Mouse (Mus musculus) neural tube, embryonic 15.5 days (tissue): ENCODE results near the gene Ssr1. TPM values are rescaled to one million over a fixed set of nuclear protein-coding genes. Genes with fewer than 3 reads are reported as not detected.

ENCODE experiments used
- ATAC-seq: fragments of 200-750 bp; cut with Nextera tagmentation; 2 replicates; pipeline ENCODE4 v1.8.0; 2017; ENCODE audit warnings: mild to moderate bottlenecking, moderate TSS enrichment, moderate library complexity; ENCODE audit not compliant: low FRiP score
- H3K27ac ChIP-seq: fragments of 300-500 bp; sonication (generic); replicated peaks from 2 replicates; pipeline ENCODE4 v1.5.1; 2015; ENCODE audit warnings: mild to moderate bottlenecking, inconsistent platforms
- H3K27me3 ChIP-seq: fragments of 300-500 bp; sonication (generic); replicated peaks from 2 replicates; pipeline ENCODE4 v1.6.1; 2015; ENCODE audit warnings: inconsistent platforms
- H3K36me3 ChIP-seq: fragments of 300-500 bp; sonication (generic); 2 replicates; pipeline ENCODE4 v1.6.1; 2015; ENCODE audit warnings: inconsistent platforms
- H3K4me1 ChIP-seq: fragments of 300-500 bp; sonication (generic); 2 replicates; pipeline ENCODE4 v1.6.1; 2015; ENCODE audit warnings: inconsistent platforms
- H3K4me2 ChIP-seq: fragments of 300-500 bp; sonication (generic); 2 replicates; pipeline ENCODE4 v1.6.1; 2015; ENCODE audit warnings: inconsistent platforms, mild to moderate bottlenecking, moderate library complexity
- H3K4me3 ChIP-seq: fragments of 300-500 bp; sonication (generic); replicated peaks from 2 replicates; pipeline ENCODE4 v1.5.1; 2015; ENCODE audit warnings: mild to moderate bottlenecking, inconsistent platforms
- H3K9ac ChIP-seq: fragments of 300-500 bp; sonication (generic); replicated peaks from 2 replicates; pipeline ENCODE4 v1.6.1; 2015; ENCODE audit warnings: mild to moderate bottlenecking, inconsistent platforms
- H3K9me3 ChIP-seq: fragments of 300-500 bp; sonication (generic); replicated peaks from 2 replicates; pipeline ENCODE4 v1.6.1; 2016; ENCODE audit warnings: inconsistent platforms
- WGBS: fragments of 180-500 bp; shearing (Covaris S2); methylation state at CpG from one replicate; pipeline ENCODE4 v1.1.7; 2015; ENCODE audit warnings: mixed read lengths; 5-methylcytosine and 5-hydroxymethylcytosine counted together
- polyA plus RNA-seq: library from polyadenylated mRNA; unstranded; fragments of >200 nt; fragmentation: Nextera tagmentation; extraction: Ambion mirVana; gene quantifications from 2 replicates; pipeline ENCODE4 v1.2.1, GENCODE M21; 2015

The Ssr1 gene
- polyA plus RNA-seq, 1 experiment from 2014 or later, result 64.5 TPM

- H3K9me3 ChIP-seq, result no peaks in the 10 kb centered on the region
- no peak overlapping the region for H3K4me2 ChIP-seq
- H3K36me3 ChIP-seq, result no peaks in the 10 kb centered on the region
- WGBS, result 66% methylated on average over 4 of the region's 4 CpGs
- no peak overlapping the region for H3K27ac ChIP-seq
- no peak for ATAC-seq
- H3K4me3 ChIP-seq, result no peak overlapping the region
- H3K9ac ChIP-seq, result no peak overlapping the region
- H3K4me1 ChIP-seq, result no peaks in the 10 kb centered on the region
- no peaks in the 10 kb centered on the region for H3K27me3 ChIP-seq
Observed at GRCm38 (mm10) chr13:37942887-37943331, 51.1 kb downstream of the Ssr1 start.

DNA sequence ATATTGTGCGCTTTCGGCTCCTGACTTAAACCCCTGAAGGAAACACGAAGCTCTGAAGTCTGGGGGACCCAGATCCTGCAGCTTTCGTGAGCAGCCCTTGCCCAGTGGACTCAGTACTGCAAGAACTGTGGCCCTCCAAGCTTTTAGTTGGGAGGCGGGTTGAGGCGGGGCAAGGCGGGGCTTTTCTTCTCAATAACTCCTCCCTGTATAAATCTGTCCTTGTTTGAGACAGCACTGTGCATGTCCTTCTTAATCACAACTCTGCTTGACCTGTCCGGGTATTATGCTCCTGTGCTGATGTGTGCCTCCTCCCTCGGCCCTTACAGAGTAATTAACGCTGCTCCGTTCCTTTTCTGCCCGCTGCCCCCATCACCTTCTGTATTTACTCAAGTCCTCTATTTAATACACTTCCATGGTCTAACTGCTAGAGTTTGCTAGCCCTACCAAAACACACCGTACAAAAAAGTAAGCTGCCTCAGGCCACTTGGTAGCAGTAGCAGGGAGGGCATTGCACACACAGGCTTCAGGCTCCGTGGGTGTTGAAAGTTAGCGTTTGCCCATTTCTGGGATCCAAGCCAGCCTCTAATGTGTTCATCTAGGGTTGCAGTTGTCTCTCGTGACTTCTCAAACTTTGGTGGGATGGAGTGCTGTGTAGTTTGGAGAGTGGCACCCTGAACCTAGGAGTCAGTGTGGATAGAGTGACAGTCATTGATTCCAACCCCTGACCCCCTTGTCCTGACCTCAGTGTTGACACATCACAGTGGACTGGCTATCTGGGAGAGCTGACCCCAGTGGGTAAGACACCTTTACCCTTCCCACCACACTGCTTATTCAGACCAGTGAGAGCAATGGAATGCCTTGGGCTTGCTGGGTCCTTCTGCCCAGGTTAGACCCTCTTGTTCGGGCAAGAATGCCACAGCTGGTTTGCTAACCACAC, 51.8 kb downstream of the Ssr1 start:
- WGBS, result 70% methylated on average over 17 of the region's 17 CpGs
- no peak overlapping the region for H3K4me2 ChIP-seq

GRCm38 (mm10) chr13:37941138-37941645, 52.8 kb downstream of the Ssr1 start:
- no peak overlapping the region for H3K4me3 ChIP-seq
- no peaks in the 10 kb centered on the region for H3K4me1 ChIP-seq
- WGBS, result 80% methylated on average over 5 of the region's 5 CpGs
- H3K9me3 ChIP-seq, result no peaks in the 10 kb centered on the region
- no peak for ATAC-seq
- H3K9ac ChIP-seq, result no peak overlapping the region
- no peaks in the 10 kb centered on the region for H3K36me3 ChIP-seq
- H3K4me2 ChIP-seq, result no peak overlapping the region
- no peaks in the 10 kb centered on the region for H3K27me3 ChIP-seq
- no peak overlapping the region for H3K27ac ChIP-seq

More for the DNA sequence above, 51.8 kb downstream of the Ssr1 start:
- no peak for ATAC-seq
- Histone ChIP-seq H3K4me1 (no peaks in the 10 kb centered on the region), H3K4me3 (no peak overlapping the region), H3K36me3 (no peaks in the 10 kb centered on the region), H3K9ac (no peak overlapping the region), H3K27me3 (no peaks in the 10 kb centered on the region), H3K27ac (no peak overlapping the region), H3K9me3 (no peaks in the 10 kb centered on the region)

- Histone ChIP-seq H3K27me3 (no peaks in the 10 kb centered on the region), H3K36me3 (no peaks in the 10 kb centered on the region), H3K9ac (no peak overlapping the region), H3K4me1 (no peaks in the 10 kb centered on the region), H3K4me2 (no peak overlapping the region), H3K9me3 (no peaks in the 10 kb centered on the region), H3K4me3 (no peak overlapping the region), H3K27ac (no peak overlapping the region)
- ATAC-seq, result no peak
- 62% methylated on average over 5 of the region's 5 CpGs for WGBS
Observed at GRCm38 (mm10) chr13:37940649-37941048, 53.4 kb downstream of the Ssr1 start.

- Histone ChIP-seq H3K36me3 (no peaks in the 10 kb centered on the region), H3K9ac (no peak overlapping the region), H3K9me3 (no peaks in the 10 kb centered on the region), H3K27me3 (no peaks in the 10 kb centered on the region), H3K4me1 (no peaks in the 10 kb centered on the region), H3K27ac (no peak overlapping the region), H3K4me3 (no peak overlapping the region), H3K4me2 (no peak overlapping the region)
- no peak for ATAC-seq
- WGBS, result 88% methylated on average over 2 of the region's 2 CpGs
Observed at GRCm38 (mm10) chr13:37940167-37940566, 53.9 kb downstream of the Ssr1 start.

DNA sequence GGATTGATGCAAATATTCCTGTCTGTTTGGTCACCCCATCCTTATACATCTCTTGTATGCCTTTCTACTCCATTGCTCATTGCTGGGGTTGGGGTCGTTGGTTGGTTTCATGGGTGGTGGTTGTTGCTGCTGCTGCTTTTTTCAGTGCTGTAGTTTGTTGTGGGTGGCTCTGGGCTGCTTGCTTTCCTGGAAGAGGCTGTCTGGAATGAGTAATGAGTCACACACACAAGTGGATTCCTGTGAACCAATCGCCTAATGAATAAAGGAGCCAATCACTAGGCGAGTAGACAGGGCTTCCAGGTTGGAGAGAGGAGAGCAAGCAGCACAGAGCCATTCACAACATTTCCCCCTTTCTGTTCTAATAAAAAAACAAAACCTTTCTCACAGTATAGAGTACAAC, 57.7 kb downstream of the Ssr1 start:
- no peaks in the 10 kb centered on the region for H3K27me3 ChIP-seq
- H3K4me2 ChIP-seq, result no peak overlapping the region
- no peaks in the 10 kb centered on the region for H3K36me3 ChIP-seq
- H3K9ac ChIP-seq, result no peak overlapping the region
- ATAC-seq, result no peak
- no peak overlapping the region for H3K4me3 ChIP-seq
- WGBS, result 89% methylated on average over 3 of the region's 3 CpGs
- no peak overlapping the region for H3K27ac ChIP-seq
- no peaks in the 10 kb centered on the region for H3K4me1 ChIP-seq
- no peaks in the 10 kb centered on the region for H3K9me3 ChIP-seq

GRCm38 (mm10) chr13:37934920-37935319, 59.1 kb downstream of the Ssr1 start:
- Histone ChIP-seq H3K36me3 (no peaks in the 10 kb centered on the region), H3K27ac (no peak overlapping the region), H3K4me3 (no peak overlapping the region), H3K4me2 (no peak overlapping the region), H3K27me3 (no peaks in the 10 kb centered on the region), H3K4me1 (no peaks in the 10 kb centered on the region), H3K9ac (no peak overlapping the region), H3K9me3 (no peaks in the 10 kb centered on the region)
- WGBS, result 74% methylated on average over 8 of the region's 8 CpGs
- ATAC-seq, result no peak

- Histone ChIP-seq H3K27ac (no peak overlapping the region), H3K27me3 (no peaks in the 10 kb centered on the region), H3K4me1 (no peaks in the 10 kb centered on the region), H3K36me3 (no peaks in the 10 kb centered on the region), H3K9ac (no peak overlapping the region), H3K9me3 (no peaks in the 10 kb centered on the region), H3K4me2 (no peak overlapping the region), H3K4me3 (no peak overlapping the region)
- 80% methylated on average over 4 of the region's 4 CpGs for WGBS
- no peak for ATAC-seq
Observed at GRCm38 (mm10) chr13:37934075-37934474, 59.9 kb downstream of the Ssr1 start.

DNA sequence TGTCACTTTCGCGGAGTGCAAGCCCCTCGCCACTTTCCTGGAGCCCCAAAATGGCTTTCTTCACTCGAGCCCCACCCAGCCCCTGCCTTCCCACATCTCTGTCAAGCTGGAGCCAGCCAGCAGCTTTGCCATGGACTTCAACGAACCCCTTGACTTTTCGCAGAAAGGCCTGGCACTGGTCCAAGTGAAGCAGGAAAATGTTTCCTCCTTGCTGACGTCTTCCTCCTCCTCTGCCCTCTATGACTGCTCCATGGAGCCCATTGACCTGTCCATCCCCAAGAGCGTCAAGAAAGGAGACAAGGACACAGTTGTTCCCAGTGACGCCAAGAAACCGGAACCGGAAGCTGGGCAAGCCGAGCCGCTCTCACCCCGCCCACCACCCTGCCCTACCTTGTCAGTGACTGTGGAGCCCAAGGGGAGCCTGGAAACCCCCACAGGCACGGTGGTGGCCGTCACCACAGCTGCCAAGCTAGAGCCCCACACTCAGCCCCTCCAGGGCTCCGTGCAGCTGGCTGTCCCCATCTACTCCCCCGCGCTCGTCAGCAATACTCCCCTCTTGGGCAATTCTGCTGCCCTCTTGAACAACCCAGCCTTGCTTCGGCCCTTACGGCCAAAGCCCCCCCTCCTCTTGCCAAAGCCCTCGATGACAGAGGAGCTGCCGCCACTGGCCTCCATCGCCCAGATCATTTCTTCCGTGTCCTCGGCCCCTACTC, 62.7 kb downstream of the Ssr1 start:
- no peak overlapping the region for H3K27ac ChIP-seq
- no peak overlapping the region for H3K4me3 ChIP-seq
- ATAC-seq, result no peak
- no peak overlapping the region for H3K4me2 ChIP-seq
- no peak overlapping the region for H3K9ac ChIP-seq
- H3K9me3 ChIP-seq, result no peaks in the 10 kb centered on the region
- H3K27me3 ChIP-seq, result no peaks in the 10 kb centered on the region
- H3K4me1 ChIP-seq, result no peaks in the 10 kb centered on the region
- H3K36me3 ChIP-seq, result no peaks in the 10 kb centered on the region
- whole genome bisulfite sequencing, result 88% methylated on average over 27 of the region's 27 CpGs

DNA sequence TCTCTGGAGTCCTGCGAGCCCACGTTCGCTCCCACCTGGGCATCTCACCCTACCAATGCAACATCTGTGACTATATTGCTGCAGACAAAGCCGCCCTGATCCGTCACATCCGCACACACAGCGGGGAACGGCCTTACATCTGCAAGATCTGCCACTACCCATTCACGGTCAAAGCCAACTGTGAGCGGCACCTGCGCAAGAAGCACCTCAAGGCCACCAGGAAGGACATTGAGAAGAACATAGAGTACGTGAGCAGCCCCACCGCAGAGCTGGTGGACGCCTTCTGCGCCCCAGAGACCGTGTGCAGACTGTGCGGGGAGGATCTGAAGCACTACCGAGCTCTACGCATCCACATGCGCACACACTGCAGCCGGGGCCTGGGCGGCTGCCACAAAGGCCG, 63.4 kb downstream of the Ssr1 start:
- no peak for ATAC-seq
- H3K4me1 ChIP-seq, result no peaks in the 10 kb centered on the region
- no peak overlapping the region for H3K9ac ChIP-seq
- no peaks in the 10 kb centered on the region for H3K27me3 ChIP-seq
- H3K4me3 ChIP-seq, result no peak overlapping the region
- no peak overlapping the region for H3K4me2 ChIP-seq
- no peaks in the 10 kb centered on the region for H3K36me3 ChIP-seq
- WGBS, result 96% methylated on average over 23 of the region's 23 CpGs
- no peak overlapping the region for H3K27ac ChIP-seq
- no peaks in the 10 kb centered on the region for H3K9me3 ChIP-seq

- Histone ChIP-seq H3K9ac (no peak overlapping the region), H3K4me2 (no peak overlapping the region), H3K9me3 (no peaks in the 10 kb centered on the region), H3K4me3 (no peak overlapping the region), H3K4me1 (no peaks in the 10 kb centered on the region), H3K27me3 (no peaks in the 10 kb centered on the region), H3K27ac (no peak overlapping the region), H3K36me3 (no peaks in the 10 kb centered on the region)
- ATAC-seq, result no peak
- 90% methylated on average over 13 of the region's 13 CpGs for WGBS
Observed at GRCm38 (mm10) chr13:37930091-37930490, 63.9 kb downstream of the Ssr1 start.

GRCm38 (mm10) chr13:37929532-37929931, 64.5 kb downstream of the Ssr1 start:
- H3K27ac ChIP-seq, result no peak overlapping the region
- H3K4me2 ChIP-seq, result no peak overlapping the region
- H3K9me3 ChIP-seq, result no peaks in the 10 kb centered on the region
- no peak overlapping the region for H3K9ac ChIP-seq
- no peaks in the 10 kb centered on the region for H3K27me3 ChIP-seq
- no peaks in the 10 kb centered on the region for H3K4me1 ChIP-seq
- H3K4me3 ChIP-seq, result no peak overlapping the region
- no peaks in the 10 kb centered on the region for H3K36me3 ChIP-seq
- 94% methylated on average over 17 of the region's 17 CpGs for WGBS
- ATAC-seq, result no peak
